Mouse (Mus musculus) forebrain, embryonic 16.5 days (tissue): Measurements from ENCODE around the gene Chd4. TPM values are rescaled to one million over a fixed set of nuclear protein-coding genes. Genes with fewer than 3 reads are reported as not detected.

Experiments
- ATAC-seq: fragments of 200-750 bp; cut with Nextera tagmentation; 2 replicates; pipeline ENCODE4 v1.8.0; 2017; ENCODE audit warnings: mild to moderate bottlenecking, moderate library complexity
- H3K27ac ChIP-seq: fragments of 300-500 bp; sonication (generic); 2 replicates; pipeline ENCODE4 v1.5.1; 2014; ENCODE audit warnings: low read length, control low read depth
- H3K27me3 ChIP-seq: fragments of 300-500 bp; sonication (generic); replicated peaks from 2 replicates; pipeline ENCODE4 v1.6.1; 2014; ENCODE audit warnings: low read length; ENCODE audit not compliant: control insufficient read depth, insufficient read depth
- H3K36me3 ChIP-seq: fragments of 300-500 bp; sonication (generic); 2 replicates; pipeline ENCODE4 v1.6.1; 2014; ENCODE audit not compliant: control insufficient read depth, insufficient read depth
- H3K4me1 ChIP-seq: fragments of 300-500 bp; sonication (generic); replicated peaks from 2 replicates; pipeline ENCODE4 v1.6.1; 2014; ENCODE audit warnings: low read length; ENCODE audit not compliant: control insufficient read depth, insufficient read depth
- H3K4me2 ChIP-seq: fragments of 300-500 bp; sonication (generic); 2 replicates; pipeline ENCODE4 v1.6.1; 2014; ENCODE audit warnings: mild to moderate bottlenecking, low read length, control low read depth
- H3K4me3 ChIP-seq: fragments of 300-500 bp; sonication (generic); replicated peaks from 2 replicates; pipeline ENCODE4 v1.5.1; 2014; ENCODE audit warnings: mild to moderate bottlenecking, low read length, control low read depth
- H3K9ac ChIP-seq: fragments of 300-500 bp; sonication (generic); replicated peaks from 2 replicates; pipeline ENCODE4 v1.6.1; 2014; ENCODE audit warnings: low read depth, low read length, control low read depth
- H3K9me3 ChIP-seq: fragments of 300-500 bp; sonication (generic); 2 replicates; pipeline ENCODE4 v1.6.1; 2016; ENCODE audit warnings: low read length; ENCODE audit not compliant: control insufficient read depth
- WGBS: fragments of 180-500 bp; shearing (Covaris S2); extraction: QIAGEN DNeasy Blood & Tissue Kit; methylation state at CpG from one replicate; pipeline ENCODE4 v1.1.7; 2014; 5-methylcytosine and 5-hydroxymethylcytosine counted together
- polyA plus RNA-seq: library from polyadenylated mRNA; unstranded; fragments of >200 nt; fragmentation: Nextera tagmentation; extraction: Ambion mirVana; gene quantifications from 2 replicates; pipeline ENCODE4 v1.2.1, GENCODE M21; 2015

Chd4 gene
- polyA plus RNA-seq, 1 experiment from 2014 or later: 79.8 TPM

- WGBS: 66% methylated on average over 18 of the region's 18 CpGs
- H3K4me3 ChIP-seq: no peak overlapping the region
- no peaks in the 10 kb centered on the region for H3K9me3 ChIP-seq
- H3K4me2 ChIP-seq: no peak overlapping the region
- 0 out of 2 replicates have a peak overlapping the region, but pooled peaks have one; percentile 1 for H3K9ac ChIP-seq
- no peaks in the 10 kb centered on the region for H3K36me3 ChIP-seq
- peak; percentile 94 for ATAC-seq
- no peaks in the 10 kb centered on the region for H3K27me3 ChIP-seq
- peak overlapping the region; percentile 91 for H3K27ac ChIP-seq
- H3K4me1 ChIP-seq: peaks cover 22% of the 10 kb centered on the region
Observed at GRCm38 (mm10) chr6:125071170-125071895, 24.4 kb upstream of the Chd4 start.

- 3% methylated on average over 2 of the region's 2 CpGs for WGBS
Observed at GRCm38 (mm10) chr6:125071896-125072279, 23.9 kb upstream of the Chd4 start.

GRCm38 (mm10) chr6:125073825-125074224 lies 22.0 kb upstream of the Chd4 start:
- ATAC-seq: no peak
- Histone ChIP-seq H3K36me3 (no peaks in the 10 kb centered on the region), H3K9ac (no peak overlapping the region), H3K27me3 (no peaks in the 10 kb centered on the region), H3K4me1 (peaks cover 22% of the 10 kb centered on the region), H3K4me3 (no peak overlapping the region), H3K4me2 (no peak overlapping the region), H3K27ac (no peak overlapping the region), H3K9me3 (no peaks in the 10 kb centered on the region)
- 60% methylated on average over 8 of the region's 8 CpGs for WGBS

More at GRCm38 (mm10) chr6:125071896-125072279, 23.9 kb upstream of the Chd4 start:
- no peak overlapping the region for H3K4me3 ChIP-seq
- no peak overlapping the region for H3K4me2 ChIP-seq
- H3K27me3 ChIP-seq: no peaks in the 10 kb centered on the region
- peak overlapping the region; percentile 91 for H3K27ac ChIP-seq
- H3K9me3 ChIP-seq: no peaks in the 10 kb centered on the region
- 0 out of 2 replicates have a peak overlapping the region, but pooled peaks have one; percentile 1 for H3K9ac ChIP-seq
- peak; percentile 87 for ATAC-seq
- H3K36me3 ChIP-seq: no peaks in the 10 kb centered on the region
- H3K4me1 ChIP-seq: peaks cover 22% of the 10 kb centered on the region

- Histone ChIP-seq H3K4me1 (peaks cover 8% of the 10 kb centered on the region), H3K27ac (peak overlapping the region; percentile 87), H3K9ac (peak overlapping the region; percentile 74), H3K4me3 (peak overlapping the region; percentile 48), H3K36me3 (no peaks in the 10 kb centered on the region), H3K9me3 (no peaks in the 10 kb centered on the region), H3K4me2 (peak overlapping the region; percentile 79), H3K27me3 (no peaks in the 10 kb centered on the region)
- peak; percentile 46 for ATAC-seq
- 18% methylated on average over 25 of the region's 25 CpGs for WGBS
Observed at GRCm38 (mm10) chr6:125081394-125081793, 14.4 kb upstream of the Chd4 start.

GRCm38 (mm10) chr6:125081797-125082560 lies 13.8 kb upstream of the Chd4 start:
- peak overlapping the region; percentile 74 for H3K9ac ChIP-seq
- WGBS: 21% methylated on average over 45 of the region's 45 CpGs

GRCm38 (mm10) chr6:125082801-125083386 lies 12.9 kb upstream of the Chd4 start:
- Histone ChIP-seq H3K9ac (no peak overlapping the region), H3K9me3 (no peaks in the 10 kb centered on the region), H3K36me3 (no peaks in the 10 kb centered on the region), H3K4me3 (no peak overlapping the region), H3K4me1 (peaks cover 8% of the 10 kb centered on the region), H3K27ac (no peak overlapping the region), H3K27me3 (no peaks in the 10 kb centered on the region), H3K4me2 (no peak overlapping the region)
- 89% methylated on average over 7 of the region's 7 CpGs for WGBS
- no peak for ATAC-seq

More at GRCm38 (mm10) chr6:125081797-125082560, 13.8 kb upstream of the Chd4 start:
- Histone ChIP-seq H3K9me3 (no peaks in the 10 kb centered on the region), H3K4me2 (peak overlapping the region; percentile 79), H3K4me3 (peak overlapping the region; percentile 48), H3K27me3 (no peaks in the 10 kb centered on the region), H3K27ac (peak overlapping the region; percentile 87), H3K4me1 (peaks cover 8% of the 10 kb centered on the region), H3K36me3 (no peaks in the 10 kb centered on the region)
- peak; percentile 95 for ATAC-seq

GRCm38 (mm10) chr6:125084424-125084823 lies 11.4 kb upstream of the Chd4 start:
- H3K4me1 ChIP-seq: peaks cover 16% of the 10 kb centered on the region
- H3K9me3 ChIP-seq: no peaks in the 10 kb centered on the region
- no peaks in the 10 kb centered on the region for H3K36me3 ChIP-seq
- WGBS: 4% methylated on average over 4 of the region's 4 CpGs
- no peak overlapping the region for H3K4me3 ChIP-seq
- no peak overlapping the region for H3K27ac ChIP-seq
- H3K4me2 ChIP-seq: no peak overlapping the region
- no peaks in the 10 kb centered on the region for H3K27me3 ChIP-seq
- ATAC-seq: peak; percentile 5; the same call in 1 of the 2 replicates
- H3K9ac ChIP-seq: no peak overlapping the region

- no peak overlapping the region for H3K4me3 ChIP-seq
Observed at GRCm38 (mm10) chr6:125087937-125088336, 7.8 kb upstream of the Chd4 start.

More at GRCm38 (mm10) chr6:125087937-125088336, 7.8 kb upstream of the Chd4 start:
- ATAC-seq: no peak
- Histone ChIP-seq H3K4me1 (peaks cover 20% of the 10 kb centered on the region), H3K9ac (no peak overlapping the region), H3K9me3 (no peaks in the 10 kb centered on the region), H3K4me2 (no peak overlapping the region), H3K27me3 (no peaks in the 10 kb centered on the region), H3K27ac (peak overlapping the region; percentile 87), H3K36me3 (no peaks in the 10 kb centered on the region)
- 77% methylated on average over 3 of the region's 3 CpGs for WGBS
